Mouse (Mus musculus) ES-E14 (cell line): Measurements from ENCODE around the gene Cuedc1.

Experiments used
- CHD2 ChIP-seq: IDR thresholded peaks from 2 replicates; pipeline ENCODE4 v1.6.1; 2014; ENCODE audit warnings: mild to moderate bottlenecking, low read depth, low read length, inconsistent platforms
- ZC3H11A ChIP-seq: IDR thresholded peaks from 2 replicates; pipeline ENCODE4 v1.6.1; 2012; ENCODE audit warnings: low read depth, mild to moderate bottlenecking, inconsistent platforms, low read length, borderline replicate concordance

GRCm38 (mm10) chr11:88126306-88126793 is 28.5 kb downstream of the Cuedc1 start:
- no peak for TF ChIP-seq ZC3H11A
- no peak for TF ChIP-seq CHD2
